Mouse (Mus musculus): ENCODE results near the gene Depdc1b. TPM values are rescaled to one million over a fixed set of nuclear protein-coding genes. Genes with fewer than 3 reads are reported as not detected.

The Depdc1b gene
- polyA plus RNA-seq, 1 experiment: 1.7 TPM

GRCm38 (mm10) chr13:108367496-108367895, 51.4 kb downstream of the Depdc1b start:
- Histone ChIP-seq H3K4me1 (ENCODE audit: control insufficient read depth, insufficient read depth, insufficient read length) (no peaks in the 10 kb centered on the region), H3K27ac (ENCODE audit: insufficient read depth, low read length) (no peak overlapping the region), H3K4me3 (ENCODE audit: extremely low read depth, insufficient read depth, insufficient read length) (no peak overlapping the region), H3K27me3 (ENCODE audit: control insufficient read depth, insufficient read depth, low read length) (no peaks in the 10 kb centered on the region), H3K36me3 (ENCODE audit: control insufficient read depth, insufficient read depth, low read length) (no peaks in the 10 kb centered on the region; the same call in 1 of the 2 replicates)
- TF ChIP-seq POLR2A (IDR thresholded peaks at IDR 0.05; ENCODE audit: low read depth, low read length) (no peak), CTCF (IDR thresholded peaks at IDR 0.05; ENCODE audit: extremely low read depth, insufficient read depth, insufficient read length, insufficient replicate concordance) (no peak)
- DNase-seq (ENCODE audit: low read depth in 1 of 2, low spot score in 2 of 2): no peak
- WGBS: 98% methylated on average over 12 of the region's 12 CpGs

- Histone ChIP-seq H3K27me3 (ENCODE audit: control insufficient read depth, insufficient read depth, low read length) (no peaks in the 10 kb centered on the region), H3K4me3 (ENCODE audit: extremely low read depth, insufficient read depth, insufficient read length) (no peak overlapping the region), H3K36me3 (ENCODE audit: control insufficient read depth, insufficient read depth, low read length) (no peaks in the 10 kb centered on the region; the same call in 1 of the 2 replicates), H3K4me1 (ENCODE audit: control insufficient read depth, insufficient read depth, insufficient read length) (no peaks in the 10 kb centered on the region), H3K27ac (ENCODE audit: insufficient read depth, low read length) (no peak overlapping the region)
- 89% methylated on average over 5 of the region's 5 CpGs for WGBS
- no peak for DNase-seq (ENCODE audit: low read depth in 1 of 2, low spot score in 2 of 2)
- TF ChIP-seq POLR2A (IDR thresholded peaks at IDR 0.05; ENCODE audit: low read depth, low read length) (no peak), CTCF (IDR thresholded peaks at IDR 0.05; ENCODE audit: extremely low read depth, insufficient read depth, insufficient read length, insufficient replicate concordance) (no peak)
Measured at GRCm38 (mm10) chr13:108370241-108370941, 54.3 kb downstream of the Depdc1b start.

- TF ChIP-seq POLR2A (IDR thresholded peaks at IDR 0.05; ENCODE audit: low read depth, low read length) (no peak), CTCF (IDR thresholded peaks at IDR 0.05; ENCODE audit: extremely low read depth, insufficient read depth, insufficient read length, insufficient replicate concordance) (no peak)
- H3K27ac ChIP-seq (ENCODE audit: insufficient read depth, low read length): no peak overlapping the region
- H3K4me3 ChIP-seq (ENCODE audit: extremely low read depth, insufficient read depth, insufficient read length): no peak overlapping the region
- DNase-seq (ENCODE audit: low read depth in 1 of 2, low spot score in 2 of 2): no peak
- no peaks in the 10 kb centered on the region for H3K27me3 ChIP-seq (ENCODE audit: control insufficient read depth, insufficient read depth, low read length)
- H3K36me3 ChIP-seq (ENCODE audit: control insufficient read depth, insufficient read depth, low read length): no peaks in the 10 kb centered on the region; the same call in 1 of the 2 replicates
- no peaks in the 10 kb centered on the region for H3K4me1 ChIP-seq (ENCODE audit: control insufficient read depth, insufficient read depth, insufficient read length)
- 61% methylated on average over 9 of the region's 9 CpGs for WGBS
Measured at GRCm38 (mm10) chr13:108371352-108371921, 55.3 kb downstream of the Depdc1b start.

GRCm38 (mm10) chr13:108373231-108373630, 57.1 kb downstream of the Depdc1b start:
- no peak for DNase-seq (ENCODE audit: low read depth in 1 of 2, low spot score in 2 of 2)
- H3K27ac ChIP-seq (ENCODE audit: insufficient read depth, low read length): no peak overlapping the region
- H3K36me3 ChIP-seq (ENCODE audit: control insufficient read depth, insufficient read depth, low read length): no peaks in the 10 kb centered on the region; the same call in 1 of the 2 replicates
- no peak for TF ChIP-seq CTCF (IDR thresholded peaks at IDR 0.05; ENCODE audit: extremely low read depth, insufficient read depth, insufficient read length, insufficient replicate concordance)
- no peak for TF ChIP-seq POLR2A (IDR thresholded peaks at IDR 0.05; ENCODE audit: low read depth, low read length)
- H3K4me3 ChIP-seq (ENCODE audit: extremely low read depth, insufficient read depth, insufficient read length): no peak overlapping the region
- no peaks in the 10 kb centered on the region for H3K27me3 ChIP-seq (ENCODE audit: control insufficient read depth, insufficient read depth, low read length)
- 97% methylated on average over 1 of the region's 1 CpGs for WGBS
- H3K4me1 ChIP-seq (ENCODE audit: control insufficient read depth, insufficient read depth, insufficient read length): no peaks in the 10 kb centered on the region

- no peaks in the 10 kb centered on the region for H3K27me3 ChIP-seq (ENCODE audit: control insufficient read depth, insufficient read depth, low read length)
- TF ChIP-seq POLR2A (IDR thresholded peaks at IDR 0.05; ENCODE audit: low read depth, low read length) (no peak), CTCF (IDR thresholded peaks at IDR 0.05; ENCODE audit: extremely low read depth, insufficient read depth, insufficient read length, insufficient replicate concordance) (no peak)
Measured at GRCm38 (mm10) chr13:108376637-108377036, 60.5 kb downstream of the Depdc1b start.

GRCm38 (mm10) chr13:108381161-108381560, 65.0 kb downstream of the Depdc1b start:
- H3K27me3 ChIP-seq (ENCODE audit: control insufficient read depth, insufficient read depth, low read length): no peaks in the 10 kb centered on the region
- WGBS: 93% methylated on average over 3 of the region's 3 CpGs
- TF ChIP-seq CTCF (IDR thresholded peaks at IDR 0.05; ENCODE audit: extremely low read depth, insufficient read depth, insufficient read length, insufficient replicate concordance) (no peak), POLR2A (IDR thresholded peaks at IDR 0.05; ENCODE audit: low read depth, low read length) (no peak)
- DNase-seq (ENCODE audit: low read depth in 1 of 2, low spot score in 2 of 2): no peak
- H3K4me3 ChIP-seq (ENCODE audit: extremely low read depth, insufficient read depth, insufficient read length): no peak overlapping the region
- H3K36me3 ChIP-seq (ENCODE audit: control insufficient read depth, insufficient read depth, low read length): no peaks in the 10 kb centered on the region
- no peak overlapping the region for H3K27ac ChIP-seq (ENCODE audit: insufficient read depth, low read length)
- no peaks in the 10 kb centered on the region for H3K4me1 ChIP-seq (ENCODE audit: control insufficient read depth, insufficient read depth, insufficient read length)

More at GRCm38 (mm10) chr13:108376637-108377036, 60.5 kb downstream of the Depdc1b start:
- H3K4me1 ChIP-seq (ENCODE audit: control insufficient read depth, insufficient read depth, insufficient read length): no peaks in the 10 kb centered on the region
- no peaks in the 10 kb centered on the region for H3K36me3 ChIP-seq (ENCODE audit: control insufficient read depth, insufficient read depth, low read length)
- no peak for DNase-seq (ENCODE audit: low read depth in 1 of 2, low spot score in 2 of 2)
- H3K27ac ChIP-seq (ENCODE audit: insufficient read depth, low read length): no peak overlapping the region
- no peak overlapping the region for H3K4me3 ChIP-seq (ENCODE audit: extremely low read depth, insufficient read depth, insufficient read length)
- 81% methylated on average over 2 of the region's 2 CpGs for WGBS

- no peak for DNase-seq (ENCODE audit: low read depth in 1 of 2, low spot score in 2 of 2)
- no peaks in the 10 kb centered on the region for H3K27me3 ChIP-seq (ENCODE audit: control insufficient read depth, insufficient read depth, low read length)
- no peak for TF ChIP-seq POLR2A (IDR thresholded peaks at IDR 0.05; ENCODE audit: low read depth, low read length)
- no peak for TF ChIP-seq CTCF (IDR thresholded peaks at IDR 0.05; ENCODE audit: extremely low read depth, insufficient read depth, insufficient read length, insufficient replicate concordance)
- H3K4me1 ChIP-seq (ENCODE audit: control insufficient read depth, insufficient read depth, insufficient read length): no peaks in the 10 kb centered on the region
- no peaks in the 10 kb centered on the region for H3K36me3 ChIP-seq (ENCODE audit: control insufficient read depth, insufficient read depth, low read length)
- no peak overlapping the region for H3K27ac ChIP-seq (ENCODE audit: insufficient read depth, low read length)
- H3K4me3 ChIP-seq (ENCODE audit: extremely low read depth, insufficient read depth, insufficient read length): no peak overlapping the region
- WGBS: 87% methylated on average over 6 of the region's 6 CpGs
Measured at GRCm38 (mm10) chr13:108383051-108383450, 66.9 kb downstream of the Depdc1b start.

Data from spleen, adult 2 months (tissue).